Mouse (Mus musculus): ENCODE measurements at regions not wholly inside any gene's neighbourhood (a gene's known extent, or its start where the extent isn't known, plus 50 kb on each side); places are given as distances from the start of the nearest gene placed in this dataset.
A peak's percentile ranks its signal among the peaks of the same experiment; 100 is the strongest.

DNA sequence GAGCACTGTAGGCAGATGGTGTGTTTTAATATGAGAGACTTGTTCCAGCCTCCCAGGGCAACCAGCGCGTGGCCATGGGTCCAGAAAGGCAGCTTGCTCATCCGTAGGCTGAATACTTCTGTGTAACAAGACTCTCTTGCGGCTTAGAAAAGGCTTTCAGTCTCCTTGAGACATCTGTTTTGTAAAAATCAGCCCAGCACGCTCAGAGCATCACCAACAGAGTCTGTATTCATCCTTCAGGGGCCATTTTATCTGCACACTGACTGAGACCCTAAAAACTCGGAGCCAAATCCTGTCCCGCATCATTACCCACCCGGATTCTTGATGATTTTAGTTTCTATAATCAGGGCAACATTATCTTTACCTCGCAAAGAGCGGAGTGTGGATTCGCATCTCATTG is 396.4 kb upstream of the Klf4 start:
- DNase-seq: no peak

DNA sequence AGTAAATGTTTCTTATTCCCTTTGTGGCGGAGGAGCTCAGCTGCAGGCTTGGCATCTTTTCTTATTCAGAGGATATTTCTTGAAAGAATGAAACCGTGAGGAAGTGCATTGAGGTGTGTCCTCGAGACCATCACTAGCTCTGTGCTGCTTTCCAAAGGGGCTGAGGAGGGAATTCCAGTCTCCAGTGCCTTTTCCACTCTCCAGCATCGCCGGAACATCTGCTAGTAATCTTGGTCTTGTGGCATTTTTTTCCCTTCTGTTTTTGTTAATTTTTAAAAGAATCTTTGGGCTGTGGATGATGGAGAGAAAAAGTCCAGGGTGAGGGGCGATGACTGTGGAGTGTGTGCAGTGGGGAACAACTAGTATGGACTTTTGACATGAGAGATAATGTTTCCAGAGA is 395.9 kb upstream of the Klf4 start:
- no peak for DNase-seq

DNA sequence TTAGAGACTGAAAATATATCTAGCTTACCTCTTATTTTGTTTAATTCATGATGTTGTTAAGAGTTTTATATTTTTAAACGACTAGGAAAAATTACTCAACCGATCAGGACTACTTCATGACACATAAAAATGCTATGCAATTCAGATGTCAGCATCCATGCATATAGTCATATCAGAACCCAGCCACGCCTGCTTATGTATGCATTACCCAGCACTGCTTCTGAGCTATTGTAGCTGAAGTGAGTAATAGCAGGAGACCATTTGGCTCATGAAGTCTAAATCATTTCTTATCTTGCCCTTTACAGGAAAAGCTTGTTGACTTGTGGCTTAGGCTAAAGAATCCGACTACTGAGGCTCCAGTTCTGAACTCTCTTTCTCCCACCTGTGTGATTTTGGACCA is 395.1 kb upstream of the Klf4 start:
- no peak for DNase-seq

DNA sequence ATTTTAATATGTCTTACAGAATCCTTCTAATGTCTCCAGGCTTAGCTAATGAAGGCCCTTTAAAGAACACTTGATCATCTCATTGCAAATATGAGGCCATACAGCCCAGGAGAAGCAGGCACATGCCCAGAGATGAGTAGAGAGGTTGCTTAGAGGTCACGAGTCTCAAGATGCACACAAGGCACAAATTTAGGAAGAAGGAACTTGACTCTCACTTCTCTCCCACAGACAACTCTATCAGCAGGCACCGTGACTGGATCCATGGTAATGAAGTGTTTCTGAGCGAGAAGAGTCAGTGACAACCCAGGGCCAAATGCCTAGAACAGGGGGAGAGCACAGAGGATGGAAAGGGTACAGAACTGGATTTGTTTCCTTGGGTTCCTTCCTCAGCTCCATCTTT is 392.7 kb upstream of the Klf4 start:
- no peak for DNase-seq

DNA sequence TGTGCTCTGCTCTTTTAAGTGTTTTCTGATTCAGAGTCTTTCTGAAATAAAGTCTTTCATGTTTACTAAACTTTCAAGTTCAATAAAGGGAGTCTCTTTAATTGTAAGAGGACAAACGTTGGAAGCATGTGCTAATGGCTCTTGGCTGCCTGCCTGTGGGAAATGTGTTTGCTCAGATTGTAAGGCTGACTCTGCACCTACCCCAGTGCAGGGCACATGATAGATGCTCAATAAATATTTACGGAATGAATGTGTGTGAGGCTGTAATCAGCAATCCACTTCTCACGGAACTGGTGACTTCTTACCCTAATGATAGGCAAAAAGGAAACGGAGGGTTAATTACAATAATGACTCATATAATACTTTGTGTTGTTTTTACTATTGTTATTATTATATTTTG is 389.0 kb upstream of the Klf4 start:
- no peak for DNase-seq

DNA sequence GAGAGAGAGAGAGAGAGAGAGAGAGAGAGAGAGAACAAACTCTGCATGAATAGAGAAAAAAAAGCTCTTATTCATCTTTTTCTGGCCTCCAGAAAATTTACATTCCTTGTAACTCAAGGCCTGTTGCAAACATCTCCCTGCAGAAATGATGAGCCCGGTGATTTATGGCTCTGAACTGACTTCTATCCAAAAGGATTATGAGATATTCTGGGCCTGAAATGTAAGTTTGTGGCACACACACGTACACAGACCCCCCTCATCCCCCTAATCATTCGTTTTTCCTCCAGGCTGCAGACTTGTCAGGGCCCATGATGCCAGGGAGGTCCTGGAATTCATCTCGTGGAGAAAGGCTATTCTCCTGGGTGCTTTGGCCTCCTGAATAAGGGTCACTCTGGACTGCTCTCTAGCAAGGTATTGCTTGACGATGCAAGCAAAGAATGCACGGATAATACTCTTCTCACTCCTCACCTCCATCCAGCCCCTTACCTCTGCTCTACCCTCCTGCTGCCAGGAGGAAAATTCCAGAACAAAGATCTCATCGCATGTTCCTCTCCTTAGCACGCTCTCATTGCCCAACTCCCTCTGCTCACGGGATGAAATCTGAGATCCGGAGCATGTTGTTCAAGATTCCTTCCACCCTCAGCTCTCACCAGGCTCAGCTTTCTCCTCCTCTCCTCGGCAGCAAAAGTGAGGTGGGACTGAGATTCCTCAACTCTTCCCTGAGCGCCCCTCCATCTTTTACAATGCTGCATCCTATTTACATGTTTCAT is 362.0 kb upstream of the Klf4 start:
- peak in 1 of 2 experiments; percentile 13 for DNase-seq

DNA sequence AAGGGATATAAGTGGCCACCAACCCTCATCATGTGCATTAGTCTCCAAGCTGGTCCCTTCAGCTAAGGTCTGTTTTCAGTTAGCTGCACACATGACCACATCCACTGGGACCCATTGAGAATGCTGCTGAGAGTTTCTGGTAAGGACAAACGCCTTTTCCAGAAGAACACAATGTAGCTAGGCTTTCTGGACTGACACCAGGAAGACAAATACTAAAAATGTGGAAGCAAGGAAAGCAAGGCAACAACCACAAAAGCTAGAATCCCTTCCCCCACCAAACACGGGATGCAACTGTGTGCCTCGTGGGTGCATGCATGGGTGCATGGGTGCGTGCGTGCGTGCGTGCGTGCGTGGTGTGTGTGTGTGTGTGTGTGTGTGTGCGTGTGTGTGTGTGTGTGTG is 359.4 kb upstream of the Klf4 start:
- no peak for DNase-seq

DNA sequence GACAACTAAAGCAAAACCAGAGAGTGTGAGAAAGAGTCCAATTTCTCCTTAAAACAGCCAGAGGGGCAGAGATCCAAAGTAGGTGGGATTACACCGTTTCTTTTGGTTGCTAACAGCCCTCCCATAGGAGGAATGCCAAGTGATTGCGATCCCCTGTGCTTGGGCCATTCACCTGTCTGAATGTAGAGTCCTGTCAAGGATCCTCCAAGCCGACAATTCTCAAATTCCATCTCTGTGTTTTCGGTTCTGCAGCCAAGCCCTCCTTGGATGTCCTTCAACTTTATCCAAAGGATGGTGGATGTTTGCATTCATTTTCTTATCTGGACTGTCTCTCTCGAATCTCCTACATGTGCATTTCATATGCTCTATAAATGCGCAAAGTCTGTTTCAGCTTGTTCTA is 355.3 kb upstream of the Klf4 start:
- DNase-seq: no peak

DNA sequence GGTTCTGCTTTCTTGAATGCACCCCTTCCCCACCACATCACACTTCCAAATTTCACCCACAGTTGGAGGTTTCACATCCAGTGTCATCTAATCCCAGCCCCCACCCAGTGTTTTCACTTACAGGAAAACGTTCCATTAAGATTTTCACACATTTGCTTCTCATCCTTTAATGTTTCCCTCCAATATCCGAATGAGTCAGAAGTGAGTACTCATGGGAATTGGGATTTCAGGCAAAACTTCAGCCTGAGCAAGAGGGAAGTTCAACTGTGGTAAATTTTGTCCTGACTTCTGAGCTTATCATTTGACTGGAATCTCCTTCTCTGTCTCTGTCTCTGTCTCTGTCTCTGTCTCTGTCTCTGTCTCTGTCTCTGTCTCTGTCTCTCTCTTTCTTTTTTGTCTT is 350.3 kb upstream of the Klf4 start:
- no peak for DNase-seq

DNA sequence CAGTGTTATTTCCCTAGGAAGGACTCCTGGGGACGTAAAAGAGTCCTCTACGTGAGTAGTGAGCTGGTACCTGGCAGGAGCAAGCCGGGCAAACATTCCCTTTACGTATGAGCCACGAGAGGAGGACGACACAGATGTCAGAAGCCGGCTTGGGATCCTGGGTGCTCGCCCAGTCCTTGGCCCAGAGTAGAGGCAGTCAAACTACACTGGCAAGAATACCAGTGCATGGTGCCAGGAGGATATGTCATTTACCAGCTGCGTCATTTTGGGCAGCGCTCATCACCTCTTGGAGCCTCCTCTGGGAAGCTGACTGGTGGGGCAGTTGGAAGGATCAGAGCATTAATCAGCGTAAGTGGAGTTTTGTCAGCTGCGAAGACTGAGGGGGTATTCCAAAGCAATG is 343.0 kb upstream of the Klf4 start:
- DNase-seq: peak; percentile 35 to 64

DNA sequence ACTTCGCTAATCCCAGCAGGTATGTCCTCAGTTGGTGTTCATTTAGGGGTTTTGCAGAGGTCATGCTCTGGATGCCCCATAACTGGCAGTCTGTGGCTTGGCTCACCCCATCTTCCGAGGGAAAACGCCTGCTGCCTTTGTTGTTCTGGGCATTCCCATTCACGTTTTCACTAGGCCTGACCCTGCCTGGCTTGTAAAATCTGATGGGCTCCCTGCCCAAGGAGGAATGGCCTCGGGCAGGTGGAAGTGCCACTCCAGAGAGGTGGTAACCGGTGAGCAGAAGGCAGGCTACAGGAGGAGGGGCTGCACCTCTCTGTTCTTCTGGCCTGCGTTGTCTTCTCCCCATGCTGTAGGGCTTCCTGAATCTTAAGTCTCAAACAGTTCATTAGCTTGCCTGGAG is 342.6 kb upstream of the Klf4 start:
- DNase-seq: peak in 1 of 2 experiments; percentile 2

DNA sequence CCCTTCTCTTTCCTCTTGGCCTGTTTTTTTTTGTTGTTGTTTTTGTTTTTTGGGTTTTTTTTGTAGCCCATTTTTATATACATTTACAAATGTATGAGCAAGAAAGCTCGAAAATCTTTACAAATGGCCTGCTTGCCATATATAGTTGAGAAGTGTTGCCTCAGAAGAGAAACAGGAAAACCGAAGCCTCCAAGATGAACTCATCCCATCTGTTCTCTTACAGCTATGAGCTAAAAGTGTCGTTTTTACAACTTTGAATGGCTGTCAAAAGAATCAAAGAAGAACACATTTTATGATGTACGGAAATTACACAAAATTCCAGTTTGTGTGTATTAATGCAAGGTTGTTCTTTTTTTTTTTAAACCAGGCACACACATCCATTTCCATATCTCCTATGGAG is 342.0 kb upstream of the Klf4 start:
- no peak for DNase-seq

DNA sequence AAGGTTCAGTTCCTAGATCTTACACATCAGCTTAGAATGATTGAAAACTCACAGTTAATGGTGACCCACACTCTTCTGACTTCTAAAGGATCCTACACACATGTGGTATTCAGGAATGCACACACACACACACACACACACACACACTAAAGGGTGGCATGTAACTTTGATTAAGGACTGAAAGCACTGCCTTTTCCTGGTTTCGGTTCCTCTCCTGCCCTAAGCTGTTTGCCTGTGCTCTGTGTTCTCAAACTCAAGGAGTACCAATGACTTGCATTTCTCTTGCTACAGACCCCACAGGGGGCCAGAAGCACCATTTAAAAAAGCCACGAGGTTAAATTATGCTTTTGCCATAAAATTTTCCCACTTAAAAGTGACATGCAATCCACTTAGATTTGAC is 327.8 kb upstream of the Klf4 start:
- DNase-seq: no peak

DNA sequence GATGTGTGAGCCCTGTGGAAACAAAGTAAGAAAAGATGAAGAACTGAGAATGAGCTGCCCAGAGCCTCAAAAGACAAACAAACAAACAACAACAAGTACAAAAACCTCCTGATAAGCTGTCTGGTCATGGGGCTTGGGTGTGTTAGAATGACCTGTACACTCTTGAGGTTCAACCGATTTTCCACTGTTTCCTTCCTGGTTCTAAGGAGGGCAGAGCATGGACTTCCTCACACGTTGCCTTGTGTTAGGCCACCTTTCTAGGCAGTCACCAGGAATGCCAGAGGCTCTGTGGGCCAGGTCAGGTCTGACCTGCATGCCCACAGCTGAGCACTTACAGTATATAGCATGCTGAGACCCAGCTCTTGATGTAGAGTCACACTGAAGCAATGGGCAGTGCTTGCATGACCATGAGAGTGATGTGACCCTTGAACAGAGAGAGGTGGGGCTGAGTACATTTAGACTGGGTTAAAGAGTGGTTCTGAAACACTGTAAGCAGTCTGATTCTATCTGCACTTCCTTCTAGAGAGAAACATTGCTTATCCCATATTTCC is 327.0 kb upstream of the Klf4 start:
- DNase-seq: no peak

DNA sequence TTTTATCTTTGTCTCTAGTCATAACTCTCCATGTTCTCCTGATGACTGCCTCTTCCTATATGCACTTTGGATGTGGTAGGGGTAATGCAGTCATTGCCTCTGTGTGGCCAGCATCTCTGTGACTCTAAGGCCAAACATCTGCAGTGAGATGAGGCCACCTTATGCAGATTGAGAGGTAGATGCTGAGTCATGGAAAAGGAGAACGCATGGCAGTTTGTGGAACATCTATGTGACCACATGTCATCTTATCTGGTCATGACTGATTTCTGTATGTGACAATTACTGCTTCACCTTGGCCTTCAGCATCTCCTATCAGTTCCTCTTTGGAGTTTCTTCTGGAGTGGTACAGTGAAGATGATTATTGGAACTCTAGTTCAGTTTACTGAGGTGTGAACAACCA is 319.2 kb upstream of the Klf4 start:
- DNase-seq: no peak

DNA sequence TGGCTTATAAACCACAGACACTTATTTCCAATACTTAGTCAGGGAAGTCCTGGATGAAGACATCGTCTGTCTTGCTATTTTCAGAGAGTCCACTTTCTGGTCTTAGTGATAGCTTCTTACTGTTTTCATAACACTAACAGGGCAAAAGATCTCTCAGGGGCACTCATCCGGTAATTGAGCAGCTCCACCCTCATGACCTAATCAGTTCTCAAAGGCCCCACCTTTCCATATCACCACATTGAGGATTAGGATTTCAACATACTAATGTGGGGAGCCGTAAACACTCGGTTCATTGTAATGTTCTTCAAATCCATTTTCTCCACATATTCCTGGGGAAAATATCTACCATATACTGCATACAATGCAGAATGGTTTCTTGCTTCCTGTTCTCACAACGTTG is 318.8 kb upstream of the Klf4 start:
- no peak for DNase-seq

DNA sequence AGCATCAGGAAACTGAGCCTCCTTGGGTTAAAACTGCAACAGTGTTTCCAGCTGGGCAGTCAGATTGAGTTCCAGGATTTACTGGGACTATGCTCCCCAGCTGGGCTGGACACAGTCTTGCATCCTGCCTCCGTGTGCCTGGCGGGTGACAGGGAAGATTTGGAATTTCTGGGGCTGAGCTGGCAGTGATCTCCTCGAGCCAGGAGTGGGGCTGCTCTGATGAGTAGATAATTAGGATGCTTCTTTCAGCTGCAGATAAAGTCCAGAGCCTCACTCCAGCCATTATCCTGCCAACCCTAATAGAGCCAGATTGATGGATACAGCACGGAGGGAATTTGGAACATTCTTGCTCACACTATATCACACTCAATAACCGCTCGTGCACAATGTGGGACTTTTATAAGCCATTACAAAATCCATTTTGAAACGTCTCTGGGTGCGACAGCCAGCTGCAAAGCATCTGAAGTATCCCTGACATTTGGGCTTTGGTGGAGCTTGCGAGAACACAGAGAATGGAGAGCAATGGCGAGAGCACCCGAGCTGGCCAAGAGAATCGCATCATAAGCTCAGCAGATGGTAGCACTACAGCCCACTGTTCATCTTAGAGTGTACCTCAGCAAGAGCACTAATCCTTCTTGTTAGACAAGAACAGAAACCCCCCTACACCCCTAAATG is 311.6 kb upstream of the Klf4 start:
- no peak for DNase-seq

DNA sequence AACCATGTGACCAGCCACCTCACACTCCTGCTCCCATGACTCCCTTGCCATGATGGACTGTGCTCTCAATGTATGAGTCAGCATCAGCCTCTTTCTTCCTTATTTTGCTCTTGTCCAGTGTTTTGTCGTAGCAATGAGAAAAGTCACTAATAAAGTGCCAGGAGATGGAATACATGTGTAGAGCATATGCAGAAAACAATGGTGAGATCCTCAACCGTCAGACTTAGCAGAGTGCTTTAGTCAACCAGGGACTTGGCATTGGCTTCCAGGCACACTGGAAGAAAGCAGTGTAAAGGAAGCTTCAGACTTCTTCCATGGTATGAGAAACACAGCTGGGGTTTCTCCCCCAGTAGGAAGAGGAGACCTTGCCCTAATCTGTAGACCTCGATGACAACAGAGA is 306.3 kb upstream of the Klf4 start:
- DNase-seq: no peak

DNA sequence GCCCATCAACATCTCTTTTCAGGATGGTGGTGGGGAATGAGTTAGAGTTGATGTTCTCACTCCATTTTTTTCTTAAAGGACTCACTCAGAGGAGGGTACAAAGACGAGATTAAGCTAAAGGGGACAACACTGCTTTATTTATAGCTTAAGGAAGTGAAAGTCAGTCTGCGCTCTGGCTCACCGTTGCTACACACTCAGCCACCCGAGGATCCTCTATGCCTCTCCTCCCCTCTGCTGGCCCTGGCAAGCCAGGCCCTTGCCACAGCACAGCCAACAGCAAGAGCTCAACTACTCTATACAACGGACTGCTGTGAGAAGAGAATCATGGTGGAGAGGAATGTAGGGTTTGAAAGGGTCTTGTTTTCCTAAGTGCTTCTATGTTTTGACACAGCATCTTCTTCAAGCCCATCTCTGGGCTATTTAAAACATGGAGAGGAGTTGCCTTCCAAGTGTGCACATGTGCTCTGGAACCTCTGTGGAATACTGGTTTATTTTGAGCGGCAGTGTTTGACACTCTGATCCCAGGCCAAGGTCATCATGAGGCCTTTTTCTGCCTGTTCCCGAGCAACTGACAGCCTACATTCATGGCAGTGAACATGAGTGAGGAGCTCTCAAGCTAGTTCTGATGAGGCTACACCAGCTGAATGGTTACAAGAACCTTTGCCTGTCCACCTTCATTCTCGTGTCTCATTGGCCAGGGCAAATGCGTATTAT is 291.9 kb upstream of the Klf4 start:
- DNase-seq: peak in 1 of 2 experiments; percentile 18

DNA sequence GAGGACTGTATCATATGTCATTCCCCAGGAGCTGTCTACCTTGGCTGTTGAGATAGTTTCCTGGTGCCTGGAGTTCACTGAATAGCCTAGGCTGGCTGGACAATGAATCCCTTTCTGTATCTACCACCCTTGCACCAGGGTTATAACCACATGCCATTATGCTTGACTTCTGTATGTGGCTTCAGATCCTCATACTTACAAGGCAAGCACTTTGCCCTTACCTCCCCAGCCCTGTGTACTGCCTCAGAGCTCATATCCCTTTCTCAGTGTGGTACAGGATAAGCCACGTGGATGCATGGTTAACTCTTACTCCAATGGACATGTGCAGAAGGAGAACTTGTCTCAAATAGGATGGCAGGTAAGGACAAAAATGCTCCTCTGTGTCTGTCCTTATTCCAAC is 291.3 kb upstream of the Klf4 start:
- DNase-seq: no peak

DNA sequence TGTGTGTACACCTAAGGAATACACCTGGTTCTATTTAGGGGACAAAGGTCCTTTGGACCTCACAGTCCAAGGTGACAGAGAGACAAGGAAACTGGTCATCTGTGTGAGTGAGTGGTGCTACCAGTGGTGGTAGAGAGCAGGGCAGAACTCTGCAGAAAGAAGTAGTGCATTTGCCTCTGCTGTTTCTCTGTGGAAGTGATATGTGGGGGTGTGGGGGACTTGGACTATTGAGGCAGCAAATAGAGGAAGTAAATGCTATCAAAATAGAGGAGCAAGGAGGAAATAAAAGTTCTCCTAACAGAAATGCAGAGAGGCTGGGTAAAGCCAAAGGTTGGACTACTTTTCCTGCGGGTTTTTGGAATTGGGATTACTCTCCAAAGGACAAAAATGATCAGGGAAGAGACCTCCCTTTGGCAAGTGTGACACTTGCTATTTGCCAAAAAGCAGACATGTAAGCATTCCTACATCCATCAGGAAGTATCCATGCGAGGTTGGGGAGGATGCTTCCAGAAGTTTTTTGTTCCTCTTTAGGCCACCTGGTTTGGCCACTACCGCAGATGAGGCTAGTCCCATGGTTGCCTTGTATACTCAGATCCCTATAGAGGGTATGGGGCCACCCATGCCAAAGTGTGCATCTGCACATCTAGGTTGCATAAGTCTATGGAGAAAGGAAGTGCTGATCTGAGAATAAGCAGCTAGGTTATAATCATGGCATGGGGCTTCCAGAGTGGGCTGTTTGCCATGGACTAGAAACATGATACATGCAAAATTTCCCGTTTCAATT is 285.0 kb upstream of the Klf4 start:
- DNase-seq: no peak

DNA sequence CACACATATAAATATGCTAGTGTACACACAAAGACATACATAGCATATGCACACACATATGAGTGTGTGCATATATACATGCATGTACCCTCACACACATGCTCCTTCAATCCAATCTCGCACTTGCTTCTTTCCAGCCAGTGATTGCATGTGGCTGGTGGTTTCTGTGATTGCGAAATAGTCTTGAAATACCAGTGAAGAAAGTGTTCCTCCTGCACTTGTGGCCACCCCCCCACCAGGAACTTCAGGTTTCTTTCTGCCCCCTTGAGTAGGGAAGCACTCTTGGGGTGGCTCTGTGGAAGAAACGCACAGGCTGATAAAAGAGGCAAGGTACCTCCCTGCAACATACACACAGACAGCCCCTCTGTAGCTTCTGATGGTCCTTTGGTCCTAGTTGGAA is 283.6 kb upstream of the Klf4 start:
- peak; percentile 5 to 10 for DNase-seq

Measured in adrenal gland, postnatal 36 days (tissue).